Mouse (Mus musculus) MEL (cell line): ENCODE results near the gene Ric8b. TPM values are rescaled to one million over a fixed set of nuclear protein-coding genes. Genes with fewer than 3 reads are reported as not detected.
A peak's percentile ranks its signal among the peaks of the same experiment; 100 is the strongest.

Experiments used
- DNase-seq: peaks from one replicate; pipeline ENCODE4 v3.0.0; 2011; ENCODE audit warnings: low read depth, low spot score
- H3K27ac ChIP-seq: 2 replicates; pipeline ENCODE4 v1.5.1; 2012; ENCODE audit warnings: low read depth, mild to moderate bottlenecking, control low read depth, low read length, moderate library complexity; ENCODE audit not compliant: control insufficient read depth
- H3K27me3 ChIP-seq, 2 experiments: fragments of 150-350 bp in 1 of 2; sonication (generic) in 1 of 2; 2 replicates each; pipeline ENCODE4 v1.6.1; 2012; ENCODE audit warnings: low read length in 2 of 2, mild to moderate bottlenecking in 2 of 2, improper control_type of control experiment in 1 of 2, moderate library complexity in 1 of 2; ENCODE audit not compliant: insufficient read depth in 2 of 2, control insufficient read depth in 1 of 2
- H3K36me3 ChIP-seq, 2 experiments: 2 replicates each; pipeline ENCODE4 v1.6.1; 2012 to 2014; ENCODE audit warnings: low read length in 2 of 2, improper control_type of control experiment in 1 of 2, inconsistent platforms in 1 of 2, mild to moderate bottlenecking in 1 of 2; ENCODE audit not compliant: insufficient read depth in 2 of 2, control insufficient read depth in 1 of 2
- H3K4me1 ChIP-seq, 2 experiments: fragments of 150-350 bp in 1 of 2; sonication (generic) in 1 of 2; 2 replicates each; pipeline ENCODE4 v1.6.1; 2012; ENCODE audit warnings: low read length in 2 of 2, improper control_type of control experiment in 1 of 2, mild to moderate bottlenecking in 1 of 2; ENCODE audit not compliant: insufficient read depth in 2 of 2, control insufficient read depth in 1 of 2
- H3K4me3 ChIP-seq, 2 experiments: fragments of 150-350 bp in 1 of 2; sonication (generic) in 1 of 2; 2 replicates each; pipeline ENCODE4 v1.5.1; 2012; ENCODE audit warnings: low read depth in 2 of 2, low read length in 2 of 2, mild to moderate bottlenecking in 2 of 2, moderate library complexity in 2 of 2, control low read depth in 1 of 2, improper control_type of control experiment in 1 of 2; ENCODE audit not compliant: control insufficient read depth in 1 of 2, insufficient read depth in 1 of 2
- H3K79me2 ChIP-seq: 2 replicates; pipeline ENCODE4 v1.6.1; 2012; ENCODE audit warnings: mild to moderate bottlenecking, low read length, moderate library complexity; ENCODE audit not compliant: control insufficient read depth, poor library complexity, insufficient read depth
- H3K9ac ChIP-seq: 2 replicates; pipeline ENCODE4 v1.6.1; 2012; ENCODE audit warnings: low read depth, mild to moderate bottlenecking, control low read depth, low read length, moderate library complexity; ENCODE audit not compliant: control insufficient read depth, poor library complexity, severe bottlenecking
- H3K9me3 ChIP-seq: fragments of 150-350 bp; sonication (generic); replicated peaks from 2 replicates; pipeline ENCODE4 v1.6.1; 2012; ENCODE audit warnings: mild to moderate bottlenecking, low read length, improper control_type of control experiment, moderate library complexity; ENCODE audit not compliant: insufficient read depth
- CHD1 ChIP-seq: IDR thresholded peaks from 2 replicates; pipeline ENCODE4 v1.6.1; 2012; ENCODE audit warnings: low read depth, mild to moderate bottlenecking, inconsistent platforms, low read length, improper control_type of control experiment
- ELF1 ChIP-seq: IDR thresholded peaks from 2 replicates; pipeline ENCODE4 v1.6.1; 2014; ENCODE audit warnings: low read depth, mild to moderate bottlenecking, inconsistent platforms, low read length, improper control_type of control experiment, moderate library complexity
- EP300 ChIP-seq, 2 experiments: IDR thresholded peaks; 2 replicates each; pipeline ENCODE4 v1.6.1; 2011; ENCODE audit warnings: improper control_type of control experiment in 2 of 2, low read length in 2 of 2, low read depth in 1 of 2, mild to moderate bottlenecking in 1 of 2
- ETS1 ChIP-seq: IDR thresholded peaks from 2 replicates; pipeline ENCODE4 v1.6.1; 2012; ENCODE audit warnings: low read depth, mild to moderate bottlenecking, inconsistent platforms, low read length, improper control_type of control experiment, moderate library complexity
- GABPA ChIP-seq: IDR thresholded peaks from 2 replicates; pipeline ENCODE4 v1.6.1; 2012; ENCODE audit warnings: low read depth, mild to moderate bottlenecking, inconsistent platforms, low read length, improper control_type of control experiment, moderate library complexity
- HCFC1 ChIP-seq: IDR thresholded peaks from 2 replicates; pipeline ENCODE4 v1.6.1; 2012; ENCODE audit warnings: low read depth, mild to moderate bottlenecking, inconsistent platforms, low read length, improper control_type of control experiment, moderate library complexity
- JUND ChIP-seq: IDR thresholded peaks from 2 replicates; pipeline ENCODE4 v1.6.1; 2011; ENCODE audit warnings: low read depth, mild to moderate bottlenecking, improper control_type of control experiment, low read length
- MAFK ChIP-seq: IDR thresholded peaks from 2 replicates; pipeline ENCODE4 v1.6.1; 2011; ENCODE audit warnings: low read depth, mild to moderate bottlenecking, low read length, improper control_type of control experiment, borderline replicate concordance
- MAZ ChIP-seq: IDR thresholded peaks from 2 replicates; pipeline ENCODE4 v1.6.1; 2012; ENCODE audit warnings: low read depth, mild to moderate bottlenecking, inconsistent platforms, low read length, improper control_type of control experiment
- MYB ChIP-seq: IDR thresholded peaks from 2 replicates; pipeline ENCODE4 v1.6.1; 2011; ENCODE audit warnings: mild to moderate bottlenecking, low read depth, low read length, improper control_type of control experiment
- MYC ChIP-seq: IDR thresholded peaks from 2 replicates; pipeline ENCODE4 v1.6.1; 2011; ENCODE audit warnings: low read depth, mild to moderate bottlenecking, low read length, improper control_type of control experiment, moderate library complexity
- NELFE ChIP-seq: IDR thresholded peaks from 2 replicates; pipeline ENCODE4 v1.6.1; 2011; ENCODE audit warnings: low read depth, low read length, improper control_type of control experiment
- POLR2AphosphoS5 ChIP-seq: IDR thresholded peaks from 2 replicates; pipeline ENCODE4 v1.6.1; 2012; ENCODE audit warnings: low read depth, borderline replicate concordance, mild to moderate bottlenecking, inconsistent platforms, low read length, moderate library complexity, mixed read lengths
- RCOR1 ChIP-seq: IDR thresholded peaks from 2 replicates; pipeline ENCODE4 v1.6.1; 2012; ENCODE audit warnings: low read depth, mild to moderate bottlenecking, inconsistent platforms, low read length, improper control_type of control experiment
- SIN3A ChIP-seq: IDR thresholded peaks from 2 replicates; pipeline ENCODE4 v1.6.1; 2012; ENCODE audit warnings: low read length, improper control_type of control experiment, inconsistent platforms
- SMC3 ChIP-seq: IDR thresholded peaks from 2 replicates; pipeline ENCODE4 v1.6.1; 2011; ENCODE audit warnings: low read depth, low read length, improper control_type of control experiment
- TAL1 ChIP-seq: IDR thresholded peaks from 2 replicates; pipeline ENCODE4 v1.6.1; 2012; ENCODE audit warnings: mild to moderate bottlenecking, inconsistent platforms, low read length, moderate library complexity, mixed read lengths
- TBP ChIP-seq: IDR thresholded peaks from 2 replicates; pipeline ENCODE4 v1.8.0; 2011; ENCODE audit warnings: low read depth, low read length, improper control_type of control experiment
- TCF12 ChIP-seq: IDR thresholded peaks from 2 replicates; pipeline ENCODE4 v1.6.1; 2014; ENCODE audit warnings: low read depth, mild to moderate bottlenecking, inconsistent platforms, low read length, improper control_type of control experiment, moderate library complexity
- USF1 ChIP-seq: IDR thresholded peaks from 2 replicates; pipeline ENCODE4 v1.6.1; 2014; ENCODE audit warnings: low read depth, mild to moderate bottlenecking, inconsistent platforms, low read length, improper control_type of control experiment, moderate library complexity
- ZKSCAN1 ChIP-seq: IDR thresholded peaks from 2 replicates; pipeline ENCODE4 v1.6.1; 2012; ENCODE audit warnings: low read depth, mild to moderate bottlenecking, inconsistent platforms, low read length, improper control_type of control experiment, moderate library complexity
- ZMIZ1 ChIP-seq: IDR thresholded peaks from 2 replicates; pipeline ENCODE4 v1.6.1; 2012; ENCODE audit warnings: low read depth, mild to moderate bottlenecking, inconsistent platforms, low read length, improper control_type of control experiment, moderate library complexity
- polyA plus RNA-seq, 2 experiments: library from polyadenylated mRNA; stranded (reverse) in 1 of 2; unstranded in 1 of 2; fragments of >175 nt in 1 of 2; fragments of >200 nt in 1 of 2; gene quantifications; 2 replicates each; pipeline versions ENCODE4 v1.2.1 to v1.2.4; 2012; ENCODE audit warnings: low replicate concordance in 2 of 2, low read depth in 1 of 2; ENCODE audit not compliant: insufficient read length in 2 of 2, insufficient read depth in 1 of 2, missing spikeins in 1 of 2
- total RNA-seq: library from RNA; depleted of rRNA; stranded (reverse); fragments of 300-350 nt; gene quantifications from 2 replicates; pipeline ENCODE4 v1.2.3, GENCODE M21; 2012

The Ric8b gene
- total and polyA plus RNA-seq, 3 experiments = 6.3 to 8.6 TPM; not detected in 1

- TF ChIP-seq MAFK (no peak), TAL1 (no peak), TBP (peak; percentile 70), ETS1 (0 out of 2 replicates have a peak, but pooled peaks have one; percentile 23), ZKSCAN1 (no peak)
Measured at GRCm38 (mm10) chr10:84916810-84917730, at the start of gene Ric8b (continued).

GRCm38 (mm10) chr10:84871285-84871684, 46.1 kb upstream of the Ric8b start:
- Histone ChIP-seq H3K4me3 (no peak overlapping the region), H3K79me2 (no peaks in the 10 kb centered on the region), H3K4me1 (no peaks in the 10 kb centered on the region), H3K27ac (no peak overlapping the region), H3K9ac (no peak overlapping the region), H3K36me3 (no peaks in the 10 kb centered on the region), H3K9me3 (no peaks in the 10 kb centered on the region), H3K27me3 (peaks cover 0 to 2% of the 10 kb centered on the region in 2 experiments; a peak in 1 of 4 replicates)
- no peak for TF ChIP-seq HCFC1
- TF ChIP-seq ELF1 = no peak
- no peak for TF ChIP-seq USF1
- TF ChIP-seq TCF12 = no peak
- no peak for TF ChIP-seq MAZ
- TF ChIP-seq CHD1 = no peak
- TF ChIP-seq GABPA = no peak
- no peak for TF ChIP-seq ZMIZ1
- TF ChIP-seq ETS1 = no peak
- no peak for TF ChIP-seq NELFE
- no peak for TF ChIP-seq EP300 (IDR thresholded peaks at IDR 0.05; ENCODE audit: low read depth in 1 of 2, low read length in 2 of 2)
- no peak for TF ChIP-seq SIN3A
- TF ChIP-seq JUND = no peak
- TF ChIP-seq RCOR1 = no peak
- TF ChIP-seq MYC = no peak
- no peak for TF ChIP-seq POLR2AphosphoS5
- no peak for TF ChIP-seq SMC3
- no peak for TF ChIP-seq MYB
- no peak for DNase-seq
